In genomic region chr7:142081736-142082135, GRCm38 (mm10) we compare ENCODE assay signal across 10 mouse cellular contexts. TPM values are rescaled to one million over a fixed set of nuclear protein-coding genes. Genes with fewer than 3 reads are reported as not detected.
DNase-seq lines count a peak whose midpoint lies in the region; ATAC-seq and TF ChIP-seq lines count a peak whose summit lies in the region.
"Had no signal": no experiment of that assay in that cellular context is flagged by ENCODE, and none has a peak within 500 bp of the region (broad histone marks: within the 10 kb centered on the region; RNA-seq: fewer than 3 reads in every experiment).

No protein-coding gene starts in this region.

- peak overlapping the region; percentile 39 for H3K4me3 ChIP-seq in kidney, embryonic 14.5 days (ENCODE audit: low read length)
- H3K4me3 ChIP-seq in neural tube, embryonic 12.5 days, result peak overlapping the region; percentile 16; the same call in 1 of the 2 replicates
- H3K4me3 ChIP-seq in stomach, postnatal 0 days (ENCODE audit: low read depth, low read length), result no peak overlapping the region
- no peak overlapping the region for H3K4me3 ChIP-seq in layer of hippocampus, adult 2 months

- peaks cover 48% of the 10 kb centered on the region for H3K27me3 ChIP-seq in kidney, embryonic 14.5 days (ENCODE audit: control insufficient read depth, insufficient read depth, low read length)
- peaks cover 46% of the 10 kb centered on the region for H3K27me3 ChIP-seq in neural tube, embryonic 12.5 days (replicated peaks)
- H3K27me3 ChIP-seq in stomach, postnatal 0 days (ENCODE audit: control insufficient read depth, insufficient read depth, low read length), result peaks cover 4% of the 10 kb centered on the region; the same call in 1 of the 2 replicates
- H3K27me3 ChIP-seq: Patski had no signal

- no peak overlapping the region for H3K9ac ChIP-seq in kidney, embryonic 14.5 days (ENCODE audit: low read depth, low read length)
- 0 out of 2 replicates have a peak overlapping the region, but pooled peaks have one; percentile 8 for H3K9ac ChIP-seq in neural tube, embryonic 12.5 days
- H3K9ac ChIP-seq in stomach, postnatal 0 days (ENCODE audit: low read length), result no peak overlapping the region

- peak overlapping the region; percentile 59 for H3K4me2 ChIP-seq in kidney, embryonic 14.5 days (replicated peaks; ENCODE audit: low read depth, low read length)
- H3K4me2 ChIP-seq in neural tube, embryonic 12.5 days (replicated peaks), result peak overlapping the region; percentile 45
- peak overlapping the region; percentile 11; the same call in 1 of the 2 replicates for H3K4me2 ChIP-seq in stomach, postnatal 0 days (replicated peaks; ENCODE audit: low read depth)

- no peaks in the 10 kb centered on the region for H3K4me1 ChIP-seq in kidney, embryonic 14.5 days (ENCODE audit: control insufficient read depth, insufficient read depth, low read length)
- H3K4me1 ChIP-seq in neural tube, embryonic 12.5 days, result peaks cover 11% of the 10 kb centered on the region
- peaks cover 3% of the 10 kb centered on the region; the same call in 1 of the 2 replicates for H3K4me1 ChIP-seq in stomach, postnatal 0 days (replicated peaks; ENCODE audit: control insufficient read depth, insufficient read depth)

- no peak overlapping the region for H3K27ac ChIP-seq in kidney, embryonic 14.5 days (ENCODE audit: low read depth, low read length)
- no peak overlapping the region for H3K27ac ChIP-seq in neural tube, embryonic 12.5 days
- H3K27ac ChIP-seq in stomach, postnatal 0 days (replicated peaks), result no peak overlapping the region
- no peak overlapping the region for H3K27ac ChIP-seq in layer of hippocampus, adult 2 months

- ATAC-seq in kidney, embryonic 14.5 days (ENCODE audit: low FRiP score, low TSS enrichment), result no peak
- ATAC-seq in neural tube, embryonic 12.5 days (ENCODE audit: low FRiP score, low read depth), result no peak
- ATAC-seq in stomach, postnatal 0 days (ENCODE audit: low FRiP score, low TSS enrichment), result no peak
- ATAC-seq: Patski had no signal

- H3K36me3 ChIP-seq in kidney, embryonic 14.5 days (ENCODE audit: control insufficient read depth, insufficient read depth, low read length), result no peaks in the 10 kb centered on the region
- H3K36me3 ChIP-seq in neural tube, embryonic 12.5 days, result peaks cover 62% of the 10 kb centered on the region
- no peaks in the 10 kb centered on the region; the same call in 1 of the 2 replicates for H3K36me3 ChIP-seq in stomach, postnatal 0 days (ENCODE audit: control insufficient read depth, insufficient read depth, low read length)

- H3K9me3 ChIP-seq in kidney, embryonic 14.5 days (ENCODE audit: control insufficient read depth, low read length), result no peaks in the 10 kb centered on the region
- no peaks in the 10 kb centered on the region for H3K9me3 ChIP-seq in neural tube, embryonic 12.5 days
- H3K9me3 ChIP-seq in stomach, postnatal 0 days (ENCODE audit: control insufficient read depth, low read length), result no peaks in the 10 kb centered on the region

- DNase-seq in cerebellum, adult 9-11 months, result peak; percentile 46
- no peak for DNase-seq in cerebellum, adult 9-10 months
- DNase-seq in kidney, adult 18-20 months, result no peak
- DNase-seq in neural tube, embryonic 10.5 days (ENCODE audit: extremely low spot score, low spot score), result no peak
- DNase-seq in stomach, postnatal 0 days (ENCODE audit: low spot score), result no peak
- no peak for DNase-seq in layer of hippocampus, adult 2 months (ENCODE audit: low spot score in 2 of 2)

- no peak for TF ChIP-seq EP300 in stomach, postnatal 0 days (optimal IDR thresholded peaks at IDR 0.05)

- 29% methylated on average over 15 of the region's 17 CpGs for WGBS in kidney, embryonic 14.5 days
- WGBS in neural tube, embryonic 12.5 days, result 23% methylated on average over 17 of the region's 17 CpGs
- WGBS in stomach, postnatal 0 days, result 36% methylated on average over 15 of the region's 17 CpGs

- no peak for TF ChIP-seq CTCF in stomach, postnatal 0 days (IDR thresholded peaks at IDR 0.05; ENCODE audit: low read depth)
- no peak for TF ChIP-seq CTCF in layer of hippocampus, adult 2 months (conservative IDR thresholded peaks at IDR 0.05)

RNA-seq across cellular contexts. Expression of gene Dusp8, which starts 13.9 kb away (rescaled TPM):
- polyA plus RNA-seq in kidney, embryonic 14.5 days (2014; fragmentation: Nextera tagmentation; extraction: Ambion mirVana), result 1.2 and 1.3 TPM in 2 replicates
- 61.6 and 63.6 TPM in 2 replicates for polyA plus RNA-seq in neural tube, embryonic 12.5 days (2016; fragmentation: Nextera tagmentation; extraction: Ambion mirVana)
- polyA plus RNA-seq in stomach, postnatal 0 days (2015; fragmentation: Nextera tagmentation; extraction: Ambion mirVana), result 3.6 and 5.6 TPM in 2 replicates
- 100 to 1,000 TPM; 126 to 127 TPM for total RNA-seq in layer of hippocampus, adult 2 months (2021)
- total RNA-seq: granulocyte monocyte progenitor cell, adult 5-6 weeks had no signal

RNA-seq across cellular contexts. Expression of gene Mob2, which starts 20.9 kb away (rescaled TPM):
- 63.8 and 65.8 TPM in 2 replicates for polyA plus RNA-seq in kidney, embryonic 14.5 days (2014; fragmentation: Nextera tagmentation; extraction: Ambion mirVana)
- polyA plus RNA-seq in neural tube, embryonic 12.5 days (2016; fragmentation: Nextera tagmentation; extraction: Ambion mirVana), result 51.3 and 52.2 TPM in 2 replicates
- 61.5 and 65.8 TPM in 2 replicates for polyA plus RNA-seq in stomach, postnatal 0 days (2015; fragmentation: Nextera tagmentation; extraction: Ambion mirVana)
- total RNA-seq in layer of hippocampus, adult 2 months (2021), result 10 to 100 TPM; 29.0 to 29.3 TPM

RNA-seq across cellular contexts. Expression of gene Gm45618, which starts 38.8 kb away (rescaled TPM):
- not detected in 2 replicates for polyA plus RNA-seq in kidney, embryonic 14.5 days (2014; fragmentation: Nextera tagmentation; extraction: Ambion mirVana)
- polyA plus RNA-seq in neural tube, embryonic 12.5 days (2016; fragmentation: Nextera tagmentation; extraction: Ambion mirVana), result not detected in 2 replicates
- polyA plus RNA-seq in stomach, postnatal 0 days (2015; fragmentation: Nextera tagmentation; extraction: Ambion mirVana), result not detected in 2 replicates
- total RNA-seq in layer of hippocampus, adult 2 months (2021), result not detected
- total RNA-seq: granulocyte monocyte progenitor cell, adult 5-6 weeks had no signal
- polyA plus RNA-seq: Patski had no signal

RNA-seq across cellular contexts. Expression of gene Gm39115, which starts 54.1 kb away (rescaled TPM):
- not detected in 2 replicates for polyA plus RNA-seq in kidney, embryonic 14.5 days (2014; fragmentation: Nextera tagmentation; extraction: Ambion mirVana)
- polyA plus RNA-seq in neural tube, embryonic 12.5 days (2016; fragmentation: Nextera tagmentation; extraction: Ambion mirVana), result not detected in 2 replicates
- not detected in 2 replicates for polyA plus RNA-seq in stomach, postnatal 0 days (2015; fragmentation: Nextera tagmentation; extraction: Ambion mirVana)
- total RNA-seq in layer of hippocampus, adult 2 months (2021), result not detected
- total RNA-seq: granulocyte monocyte progenitor cell, adult 5-6 weeks had no signal
- polyA plus RNA-seq: Patski had no signal

Comparison
In these comparisons a context has a peak if more than half of its experiments do, and no peak if none do; other contexts are left out.
1. H3K4me3 ChIP-seq: peak in kidney, embryonic 14.5 days (single experiment) and neural tube, embryonic 12.5 days (single experiment); none in stomach, postnatal 0 days (single experiment) and layer of hippocampus, adult 2 months (single experiment).
2. Peak in every context shown above with its lines, with median percentiles within 50 percentile points of each other: H3K4me2 ChIP-seq.